Mouse (Mus musculus): ENCODE data around the gene Gmppa.

- TF ChIP-seq POLR2A (IDR thresholded peaks at IDR 0.05; ENCODE audit: insufficient read depth, low read depth, low read length) = no peak
- peak; percentile 99 for TF ChIP-seq CTCF (IDR thresholded peaks at IDR 0.05; ENCODE audit: insufficient read depth, low read depth, low read length)
Observed at GRCm38 (mm10) chr1:75477264-75477965, 41.7 kb downstream of the Gmppa start.
